ENCODE assay signal across 7 mouse cellular contexts in genomic region chr5:140768333-140768732, GRCm38 (mm10). TPM values are rescaled to one million over a fixed set of nuclear protein-coding genes. Genes with fewer than 3 reads are reported as not detected.
A peak's percentile ranks its signal among the peaks of the same experiment; 100 is the strongest.
DNase-seq lines count a peak whose midpoint lies in the region; ATAC-seq and TF ChIP-seq lines count a peak whose summit lies in the region.

No protein-coding gene starts in this region.

- H3K79me2 ChIP-seq in C2C12 (ENCODE audit: control insufficient read depth, insufficient read depth), result peaks cover 9% of the 10 kb centered on the region

- TF ChIP-seq CTCF in C2C12 (IDR thresholded peaks at IDR 0.05; ENCODE audit: control insufficient read depth, insufficient read depth, insufficient read length) (no peak), Patski (IDR thresholded peaks at IDR 0.05) (no peak)

- peak; percentile 64 for DNase-seq in Patski (ENCODE audit: low read depth, low spot score)
- no peak for DNase-seq in intestine, embryonic 14.5 days (ENCODE audit: low spot score)
- no peak for DNase-seq in liver, embryonic 13.5 days
- peak; percentile 77 for DNase-seq in retina, postnatal 1 day
- DNase-seq in thymus, postnatal 4 days, result no peak

- peak overlapping the region; percentile 83 for H3K27ac ChIP-seq in embryonic facial prominence, embryonic 15.5 days (replicated peaks)
- H3K27ac ChIP-seq in intestine, embryonic 14.5 days (ENCODE audit: low read depth), result peak overlapping the region; percentile 85
- H3K27ac ChIP-seq in liver, embryonic 13.5 days, result peak overlapping the region; percentile 83

- peaks cover 5% of the 10 kb centered on the region for H3K36me3 ChIP-seq in C2C12 (ENCODE audit: control insufficient read depth, insufficient read depth)
- peaks cover 5% of the 10 kb centered on the region; the same call in 1 of the 2 replicates for H3K36me3 ChIP-seq in embryonic facial prominence, embryonic 15.5 days
- no peaks in the 10 kb centered on the region for H3K36me3 ChIP-seq in intestine, embryonic 14.5 days (ENCODE audit: control insufficient read depth, insufficient read depth, low read length)
- no peaks in the 10 kb centered on the region for H3K36me3 ChIP-seq in liver, embryonic 13.5 days

- H3K4me3 ChIP-seq in C2C12 (ENCODE audit: insufficient read depth, poor library complexity, severe bottlenecking), result no peak overlapping the region
- H3K4me3 ChIP-seq in embryonic facial prominence, embryonic 15.5 days (replicated peaks), result no peak overlapping the region
- no peak overlapping the region for H3K4me3 ChIP-seq in intestine, embryonic 14.5 days (ENCODE audit: low read depth, low read length)
- H3K4me3 ChIP-seq in liver, embryonic 13.5 days (replicated peaks), result no peak overlapping the region

- CTCF ChIA-PET in Patski (lab: Charles Lee), result interaction anchor here (1.2 to 6.5 kb wide), 5 partner anchors 13 to 21 kb away, joined by 3 to 52 read pairs (median 7); no protein-coding TSS in a partner anchor

- H3K27me3 ChIP-seq in C2C12 (ENCODE audit: control insufficient read depth, insufficient read depth, insufficient read length), result no peaks in the 10 kb centered on the region
- no peaks in the 10 kb centered on the region for H3K27me3 ChIP-seq in Patski
- H3K27me3 ChIP-seq in embryonic facial prominence, embryonic 15.5 days, result no peaks in the 10 kb centered on the region
- H3K27me3 ChIP-seq in intestine, embryonic 14.5 days (replicated peaks; ENCODE audit: control insufficient read depth, insufficient read depth, low read length), result no peaks in the 10 kb centered on the region
- no peaks in the 10 kb centered on the region for H3K27me3 ChIP-seq in liver, embryonic 13.5 days

- no peak overlapping the region for H3K9ac ChIP-seq in embryonic facial prominence, embryonic 15.5 days
- H3K9ac ChIP-seq in intestine, embryonic 14.5 days (ENCODE audit: low read length), result no peak overlapping the region
- peak overlapping the region; percentile 43; the same call in 1 of the 2 replicates for H3K9ac ChIP-seq in liver, embryonic 13.5 days

- WGBS in embryonic facial prominence, embryonic 15.5 days, result 64% methylated on average over 5 of the region's 5 CpGs
- WGBS in intestine, embryonic 14.5 days, result 70% methylated on average over 5 of the region's 5 CpGs
- 38% methylated on average over 5 of the region's 5 CpGs for WGBS in liver, embryonic 13.5 days (ENCODE audit: insufficient replicate concordance)

- in situ Hi-C loops in Patski (cut with MboI; ENCODE audit: low pct_unique_long_range_greater_than_20kb), result no loop called here

- peaks cover 46% of the 10 kb centered on the region for H3K4me1 ChIP-seq in embryonic facial prominence, embryonic 15.5 days
- peaks cover 40% of the 10 kb centered on the region for H3K4me1 ChIP-seq in intestine, embryonic 14.5 days (replicated peaks; ENCODE audit: control insufficient read depth, insufficient read depth, low read length)
- peaks cover 63% of the 10 kb centered on the region for H3K4me1 ChIP-seq in liver, embryonic 13.5 days (replicated peaks)

- H3ac ChIP-seq in C2C12 (ENCODE audit: control insufficient read depth, insufficient read length, low read depth), result no peak overlapping the region

- POLR2A ChIA-PET in Patski (lab: Charles Lee), result interaction anchor here (1.2 to 1.6 kb wide), 2 partner anchors 22 to 62 kb away, joined by 3 to 6 read pairs; partner anchors contain the start of gene Gna12

- peak; percentile 10 for ATAC-seq in Patski
- ATAC-seq in embryonic facial prominence, embryonic 15.5 days (ENCODE audit: insufficient number of reproducible peaks, low FRiP score, low TSS enrichment, low read depth), result 0 out of 2 replicates have a peak, but pooled peaks have one; percentile 25
- ATAC-seq in intestine, embryonic 14.5 days (replicated peaks; ENCODE audit: low FRiP score, low TSS enrichment, low read depth), result 0 out of 2 replicates have a peak, but pooled peaks have one; percentile 29
- peak; percentile 55 for ATAC-seq in liver, embryonic 13.5 days (ENCODE audit: low read depth)

- no peaks in the 10 kb centered on the region for H3K9me3 ChIP-seq in embryonic facial prominence, embryonic 15.5 days (replicated peaks)
- H3K9me3 ChIP-seq in intestine, embryonic 14.5 days (ENCODE audit: control insufficient read depth, low read length), result no peaks in the 10 kb centered on the region
- no peaks in the 10 kb centered on the region for H3K9me3 ChIP-seq in liver, embryonic 13.5 days (replicated peaks)

- H3K79me3 ChIP-seq in C2C12 (ENCODE audit: low read depth), result no peaks in the 10 kb centered on the region

- no peak overlapping the region for H3K4me2 ChIP-seq in embryonic facial prominence, embryonic 15.5 days (replicated peaks)
- H3K4me2 ChIP-seq in intestine, embryonic 14.5 days (ENCODE audit: low read length), result no peak overlapping the region
- no peak overlapping the region; the same call in 1 of the 2 replicates for H3K4me2 ChIP-seq in liver, embryonic 13.5 days

TF ChIP-seq in C2C12, 6 proteins besides CTCF, POLR2A, EP300 and RAD21:
- no peak for TF ChIP-seq USF1 (IDR thresholded peaks at IDR 0.05; ENCODE audit: low read depth)
- TF ChIP-seq MAX (IDR thresholded peaks at IDR 0.05), result peak; percentile 54
TF ChIP-seq in C2C12: peak in this region for 1.

RNA-seq across cellular contexts. Expression of gene Amz1, which starts 44.4 kb away (rescaled TPM):
- polyA plus RNA-seq in C2C12 (2012; fragmentation: generic; extraction: Trizol) (0.43 TPM), Patski (2021) (0.76 TPM)
- 0.79 and 1.5 TPM in 2 replicates for polyA plus RNA-seq in embryonic facial prominence, embryonic 15.5 days (2015; fragmentation: Nextera tagmentation; extraction: Ambion mirVana)
- 1.2 and 1.3 TPM in 2 replicates for polyA plus RNA-seq in intestine, embryonic 14.5 days (2014; fragmentation: Nextera tagmentation; extraction: Ambion mirVana)
- 0.82 and 0.97 TPM in 2 replicates for polyA plus RNA-seq in liver, embryonic 13.5 days (2015; fragmentation: Nextera tagmentation; extraction: Ambion mirVana)

Comparison
In these comparisons a context has a peak if more than half of its experiments do, and no peak if none do; other contexts are left out.
1. DNase-seq: peak in Patski (single experiment) and retina, postnatal 1 day (single experiment); none in intestine, embryonic 14.5 days (single experiment), liver, embryonic 13.5 days (single experiment) and thymus, postnatal 4 days (single experiment).
2. Peak in every context shown above with its lines, with median percentiles within 50 percentile points of each other: ATAC-seq and H3K27ac ChIP-seq.